Mouse (Mus musculus) CH12.LX (cell line): Measurements from ENCODE around the gene Cyp2j6. TPM values are rescaled to one million over a fixed set of nuclear protein-coding genes. Genes with fewer than 3 reads are reported as not detected.

Experiments
- DNase-seq: peaks from one replicate; pipeline ENCODE4 v3.0.0-alpha.2; 2013; ENCODE audit errors: extremely low read depth
- H3K27ac ChIP-seq: 2 replicates; pipeline ENCODE4 v1.5.1; 2012; ENCODE audit warnings: low read depth, mild to moderate bottlenecking, control low read depth, moderate library complexity; ENCODE audit not compliant: insufficient read depth
- H3K27me3 ChIP-seq: replicated peaks from 2 replicates; pipeline ENCODE3; 2012; ENCODE audit warnings: inconsistent platforms
- H3K36me3 ChIP-seq, 2 experiments: replicated peaks in 1 of 2; 2 replicates each; pipeline versions ENCODE3 to v1.6.1; 2012; ENCODE audit warnings: inconsistent platforms in 1 of 2, low read length in 1 of 2, mild to moderate bottlenecking in 1 of 2, mixed read lengths in 1 of 2, moderate library complexity in 1 of 2; ENCODE audit not compliant: control insufficient read depth in 1 of 2, insufficient read depth in 1 of 2
- H3K4me1 ChIP-seq, 2 experiments: 2 replicates each; pipeline ENCODE4 v1.6.1; 2012; ENCODE audit warnings: inconsistent platforms in 1 of 2, moderate library complexity in 1 of 2; ENCODE audit not compliant: insufficient read depth in 2 of 2, control insufficient read depth in 1 of 2
- H3K4me2 ChIP-seq: 2 replicates; pipeline ENCODE4 v1.6.1; 2012; ENCODE audit warnings: low read depth, mild to moderate bottlenecking, control low read depth; ENCODE audit not compliant: poor library complexity, insufficient read depth, severe bottlenecking
- H3K4me3 ChIP-seq, 3 experiments: fragments of 150-350 bp in 1 of 3; sonication (generic) in 1 of 3; replicated peaks in 1 of 3; 2 replicates each; pipeline versions ENCODE3 to v1.5.1; 2011 to 2012; ENCODE audit warnings: low read depth in 2 of 3, low read length in 2 of 3, mild to moderate bottlenecking in 2 of 3, moderate library complexity in 2 of 3, control low read depth in 1 of 3, improper control_type of control experiment in 1 of 3, inconsistent platforms in 1 of 3, mixed read lengths in 1 of 3; ENCODE audit not compliant: poor library complexity in 1 of 3
- H3K79me2 ChIP-seq: replicated peaks from 2 replicates; pipeline ENCODE4 v1.6.1; 2012; ENCODE audit warnings: mild to moderate bottlenecking, moderate library complexity; ENCODE audit not compliant: control insufficient read depth, poor library complexity, insufficient read depth, severe bottlenecking; ENCODE audit errors: extremely low read depth
- H3K9ac ChIP-seq: 2 replicates; pipeline ENCODE4 v1.6.1; 2012; ENCODE audit warnings: low read depth, mild to moderate bottlenecking, control low read depth, moderate library complexity; ENCODE audit not compliant: insufficient read depth
- H3K9me3 ChIP-seq: replicated peaks from 2 replicates; pipeline ENCODE3; 2012; ENCODE audit warnings: low read length, inconsistent platforms, mixed read lengths
- BHLHE40 ChIP-seq: IDR thresholded peaks from 2 replicates; pipeline ENCODE4 v1.6.1; 2011; ENCODE audit warnings: mild to moderate bottlenecking, low read depth, low read length, improper control_type of control experiment
- CHD1 ChIP-seq: IDR thresholded peaks from 2 replicates; pipeline ENCODE4 v1.6.1; 2012; ENCODE audit warnings: low read depth, low read length, improper control_type of control experiment, inconsistent platforms
- CHD2 ChIP-seq: IDR thresholded peaks from 2 replicates; pipeline ENCODE4 v1.6.1; 2011; ENCODE audit warnings: low read length, improper control_type of control experiment
- CTCF ChIP-seq, 2 experiments: IDR thresholded peaks in 1 of 2; conservative IDR thresholded peaks in 1 of 2; 2 replicates each; pipeline ENCODE4 v1.5.1; 2011 to 2012; ENCODE audit warnings: low read depth in 2 of 2, low read length in 2 of 2, improper control_type of control experiment in 1 of 2, inconsistent platforms in 1 of 2, mild to moderate bottlenecking in 1 of 2, moderate library complexity in 1 of 2
- E2F4 ChIP-seq: IDR thresholded peaks from 2 replicates; pipeline ENCODE4 v1.6.1; 2011; ENCODE audit warnings: low read depth, low read length, improper control_type of control experiment; ENCODE audit not compliant: insufficient replicate concordance
- ELF1 ChIP-seq: IDR thresholded peaks from 2 replicates; pipeline ENCODE4 v1.6.1; 2014; ENCODE audit warnings: low read depth, mild to moderate bottlenecking, inconsistent platforms, low read length, improper control_type of control experiment
- EP300 ChIP-seq: IDR thresholded peaks from 2 replicates; pipeline ENCODE4 v1.6.1; 2011; ENCODE audit warnings: low read length, improper control_type of control experiment
- GABPA ChIP-seq: IDR thresholded peaks from 2 replicates; pipeline ENCODE4 v1.6.1; 2012; ENCODE audit warnings: low read depth, low read length, improper control_type of control experiment, inconsistent platforms; ENCODE audit not compliant: insufficient replicate concordance
- HCFC1 ChIP-seq: IDR thresholded peaks from 2 replicates; pipeline ENCODE4 v1.6.1; 2012; ENCODE audit warnings: low read depth, mild to moderate bottlenecking, inconsistent platforms, low read length, improper control_type of control experiment
- JUN ChIP-seq: IDR thresholded peaks from 2 replicates; pipeline ENCODE4 v1.6.1; 2011; ENCODE audit warnings: low read depth, mild to moderate bottlenecking, low read length, improper control_type of control experiment, moderate library complexity; ENCODE audit not compliant: insufficient read depth
- KAT2A ChIP-seq: IDR thresholded peaks from 2 replicates; pipeline ENCODE4 v1.6.1; 2012; ENCODE audit warnings: low read length, improper control_type of control experiment, inconsistent platforms; ENCODE audit not compliant: insufficient replicate concordance
- MAFK ChIP-seq: IDR thresholded peaks from 2 replicates; pipeline ENCODE4 v1.6.1; 2011; ENCODE audit warnings: low read length, improper control_type of control experiment; ENCODE audit not compliant: insufficient replicate concordance
- MAX ChIP-seq: IDR thresholded peaks from 2 replicates; pipeline ENCODE4 v1.6.1; 2011; ENCODE audit warnings: low read length, improper control_type of control experiment
- MXI1 ChIP-seq: IDR thresholded peaks from 2 replicates; pipeline ENCODE4 v1.6.1; 2011; ENCODE audit warnings: mild to moderate bottlenecking, low read depth, low read length, improper control_type of control experiment
- MYC ChIP-seq: IDR thresholded peaks from 2 replicates; pipeline ENCODE4 v1.6.1; 2011; ENCODE audit warnings: low read depth, mild to moderate bottlenecking, improper control_type of control experiment, low read length
- NELFE ChIP-seq: IDR thresholded peaks from 2 replicates; pipeline ENCODE4 v1.6.1; 2011; ENCODE audit warnings: low read depth, low read length, improper control_type of control experiment
- POLR2A ChIP-seq: IDR thresholded peaks from 2 replicates; pipeline ENCODE4 v1.6.1; 2011; ENCODE audit warnings: low read depth, mild to moderate bottlenecking, improper control_type of control experiment, low read length
- RCOR1 ChIP-seq: conservative IDR thresholded peaks from 2 replicates; pipeline ENCODE4 v1.6.1; 2012; ENCODE audit warnings: low read depth, mild to moderate bottlenecking, inconsistent platforms, low read length, improper control_type of control experiment
- SMC3 ChIP-seq: IDR thresholded peaks from 2 replicates; pipeline ENCODE4 v1.6.1; 2011; ENCODE audit warnings: low read depth, low read length, improper control_type of control experiment
- TBP ChIP-seq: conservative IDR thresholded peaks from 2 replicates; pipeline ENCODE4 v1.6.1; 2011; ENCODE audit warnings: low read depth, low read length, improper control_type of control experiment
- UBTF ChIP-seq: IDR thresholded peaks from 2 replicates; pipeline ENCODE4 v1.6.1; 2012; ENCODE audit warnings: low read depth, mild to moderate bottlenecking, inconsistent platforms, low read length, improper control_type of control experiment, moderate library complexity
- USF1 ChIP-seq: IDR thresholded peaks from 2 replicates; pipeline ENCODE4 v1.6.1; 2014; ENCODE audit warnings: low read depth, mild to moderate bottlenecking, inconsistent platforms, low read length, improper control_type of control experiment
- USF2 ChIP-seq: conservative IDR thresholded peaks from 2 replicates; pipeline ENCODE4 v1.6.1; 2011; ENCODE audit warnings: low read depth, low read length, improper control_type of control experiment
- ZC3H11A ChIP-seq: IDR thresholded peaks from 2 replicates; pipeline ENCODE4 v1.6.1; 2012; ENCODE audit warnings: low read depth, mild to moderate bottlenecking, inconsistent platforms, low read length, improper control_type of control experiment
- ZKSCAN1 ChIP-seq: IDR thresholded peaks from 2 replicates; pipeline ENCODE4 v1.6.1; 2012; ENCODE audit warnings: low read depth, inconsistent platforms, low read length, improper control_type of control experiment, borderline replicate concordance
- ZMIZ1 ChIP-seq: IDR thresholded peaks from 2 replicates; pipeline ENCODE4 v1.6.1; 2012; ENCODE audit warnings: low read depth, mild to moderate bottlenecking, inconsistent platforms, low read length, improper control_type of control experiment
- dilution Hi-C: fragments of 300-500 bp; cut with MboI; formaldehyde crosslinking; loops from 2 replicates; pipeline ENCODE4 v1.14.3; 2020; ENCODE audit warnings: low sequenced_read_pairs; ENCODE audit not compliant: extremely low pct_unique_long_range_greater_than_20kb, extremely low pct_ligation_motif_present
- in situ Hi-C: fragments of 300-500 bp; cut with MboI; formaldehyde crosslinking; loops from 3 replicates; pipeline ENCODE4 v1.14.3; 2019; ENCODE audit warnings: low sequenced_read_pairs, low pct_ligation_motif_present, low pct_unique_long_range_greater_than_20kb, mixed read lengths
- polyA plus RNA-seq: library from polyadenylated mRNA; unstranded; fragments of >175 nt; gene quantifications from 2 replicates; pipeline ENCODE4 v1.2.1, GENCODE M21; 2012; ENCODE audit warnings: low read depth; ENCODE audit not compliant: insufficient read length
- total RNA-seq, 2 experiments: library from RNA; depleted of rRNA; stranded (reverse); fragments of 300-350 nt in 1 of 2; fragments of >200 nt in 1 of 2; gene quantifications; 2 replicates each; pipeline ENCODE4 v1.2.3; 2012 to 2014

Gene Cyp2j6
- total and polyA plus RNA-seq, 3 experiments = not detected

DNA sequence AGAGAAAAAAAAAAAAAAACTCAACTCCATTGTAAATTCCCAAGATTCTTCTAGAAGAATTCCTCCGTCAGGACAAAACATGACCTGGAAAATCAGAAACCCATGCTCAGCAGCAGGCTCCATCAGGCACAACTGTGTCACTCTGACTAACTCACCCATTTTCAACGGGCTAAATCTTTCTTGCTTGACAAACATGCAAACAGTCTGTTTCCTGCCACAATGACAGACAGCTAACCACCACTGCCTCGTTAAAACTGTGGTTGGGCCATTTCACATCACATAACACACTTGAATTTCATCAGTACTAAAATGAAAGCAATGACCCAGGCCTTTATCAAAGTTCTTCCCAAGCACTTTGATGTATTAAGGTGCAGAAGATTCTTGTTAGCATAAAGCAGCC, 16.0 kb upstream of the Cyp2j6 start:
- H3K4me2 ChIP-seq = no peak overlapping the region
- dilution Hi-C loops (no loop called here), in situ Hi-C loops (no loop called here)
- H3K79me2 ChIP-seq = no peaks in the 10 kb centered on the region
- H3K4me1 ChIP-seq = no peaks in the 10 kb centered on the region
- H3K27me3 ChIP-seq = no peaks in the 10 kb centered on the region
- H3K9ac ChIP-seq = no peak overlapping the region
- no peaks in the 10 kb centered on the region for H3K36me3 ChIP-seq
- no peak overlapping the region for H3K27ac ChIP-seq
- H3K9me3 ChIP-seq = peaks cover 51% of the 10 kb centered on the region
- no peak overlapping the region for H3K4me3 ChIP-seq
- no peak for TF ChIP-seq USF2
- TF ChIP-seq TBP = no peak
- TF ChIP-seq CTCF (conservative IDR thresholded peaks at IDR 0.05 in 1 of 2, IDR thresholded peaks at IDR 0.05 in 1 of 2; ENCODE audit: low read depth in 2 of 2, low read length in 2 of 2) = no peak
- TF ChIP-seq NELFE = no peak
- TF ChIP-seq MYC = no peak
- TF ChIP-seq RCOR1 = no peak
- TF ChIP-seq UBTF = no peak
- no peak for TF ChIP-seq ZKSCAN1
- no peak for TF ChIP-seq JUN
- TF ChIP-seq CHD1 = no peak
- no peak for TF ChIP-seq HCFC1
- TF ChIP-seq CHD2 = no peak
- no peak for TF ChIP-seq MAFK
- no peak for TF ChIP-seq E2F4
- TF ChIP-seq ZMIZ1 = no peak
- no peak for TF ChIP-seq KAT2A
- TF ChIP-seq SMC3 = no peak
- DNase-seq = no peak

DNA sequence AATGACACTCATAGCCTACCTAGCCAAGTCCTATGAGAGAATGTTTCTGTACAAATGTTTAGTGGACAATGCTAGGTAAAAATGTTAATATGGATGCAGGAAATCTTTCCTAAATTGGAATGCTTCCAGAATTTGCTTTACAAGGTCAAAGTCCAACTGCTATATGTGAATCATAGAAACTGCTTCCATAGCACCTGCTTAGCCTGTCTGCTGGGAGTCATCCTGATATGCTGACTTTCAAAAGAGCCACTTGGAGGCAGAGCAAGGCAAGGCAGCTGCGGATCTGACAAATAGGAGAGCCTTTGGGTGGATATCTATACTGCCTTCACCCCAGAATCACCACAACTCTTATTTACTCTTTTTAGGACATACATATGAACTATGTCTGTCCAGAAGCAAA, 14.5 kb upstream of the Cyp2j6 start:
- TF ChIP-seq CHD2 (no peak), MXI1 (no peak), BHLHE40 (no peak), ZMIZ1 (no peak), ZC3H11A (no peak), RCOR1 (no peak), ELF1 (no peak), SMC3 (no peak), USF1 (no peak), HCFC1 (no peak), UBTF (no peak), MAX (no peak), EP300 (no peak), POLR2A (no peak), TBP (no peak), GABPA (no peak)
- no peaks in the 10 kb centered on the region for H3K79me2 ChIP-seq
- no peak for DNase-seq
- no peak overlapping the region for H3K27ac ChIP-seq
- H3K9ac ChIP-seq = no peak overlapping the region
- no peaks in the 10 kb centered on the region for H3K36me3 ChIP-seq
- H3K9me3 ChIP-seq = peaks cover 46% of the 10 kb centered on the region
- H3K4me2 ChIP-seq = no peak overlapping the region
- dilution Hi-C loops (no loop called here), in situ Hi-C loops (no loop called here)
- H3K4me3 ChIP-seq = no peak overlapping the region
- no peaks in the 10 kb centered on the region for H3K27me3 ChIP-seq
- H3K4me1 ChIP-seq = no peaks in the 10 kb centered on the region
